ENCODE assay signal across 16 mouse cellular contexts in genomic region chr5:136540055-136540838, GRCm38 (mm10). TPM values are rescaled to one million over a fixed set of nuclear protein-coding genes. Genes with fewer than 3 reads are reported as not detected.
A peak's percentile ranks its signal among the peaks of the same experiment; 100 is the strongest.
DNase-seq lines count a peak whose midpoint lies in the region; ATAC-seq and TF ChIP-seq lines count a peak whose summit lies in the region.
"Had no signal": no experiment of that assay in that cellular context is flagged by ENCODE, and none has a peak within 500 bp of the region (broad histone marks: within the 10 kb centered on the region; RNA-seq: fewer than 3 reads in every experiment).

No protein-coding gene starts in this region.

- TF ChIP-seq CTCF in gastrocnemius, adult 2 months (IDR thresholded peaks at IDR 0.05) = no peak
- TF ChIP-seq CTCF in intestine, postnatal 0 days (IDR thresholded peaks at IDR 0.05; ENCODE audit: low read depth) = no peak
- TF ChIP-seq CTCF in cerebellum, adult 2 months (IDR thresholded peaks at IDR 0.05; ENCODE audit: borderline replicate concordance, insufficient read depth, low read depth, low read length) = no peak

- peak overlapping the region; percentile 77 for H3K27ac ChIP-seq in gastrocnemius, adult 2 months
- H3K27ac ChIP-seq in intestine, embryonic 15.5 days = 0 out of 2 replicates have a peak overlapping the region, but pooled peaks have one; percentile 23
- H3K27ac ChIP-seq in intestine, postnatal 0 days (ENCODE audit: low read depth, low read length) = no peak overlapping the region
- H3K27ac ChIP-seq in forebrain, embryonic 13.5 days = no peak overlapping the region
- no peak overlapping the region for H3K27ac ChIP-seq in cerebellum, adult 2 months (ENCODE audit: insufficient read depth, low read length)
- H3K27ac ChIP-seq: forebrain, embryonic 15.5 days; kidney, postnatal 0 days; layer of hippocampus, adult 2 months; limb, embryonic 13.5 days had no signal

- H3K4me2 ChIP-seq in intestine, embryonic 15.5 days (replicated peaks) = no peak overlapping the region
- H3K4me2 ChIP-seq in intestine, postnatal 0 days (replicated peaks; ENCODE audit: low read depth) = no peak overlapping the region
- no peak overlapping the region for H3K4me2 ChIP-seq in forebrain, embryonic 13.5 days
- H3K4me2 ChIP-seq: forebrain, embryonic 15.5 days; limb, embryonic 13.5 days had no signal

- H3K27me3 ChIP-seq in intestine, embryonic 15.5 days (replicated peaks) = no peaks in the 10 kb centered on the region
- no peaks in the 10 kb centered on the region for H3K27me3 ChIP-seq in intestine, postnatal 0 days (replicated peaks; ENCODE audit: control insufficient read depth, insufficient read depth, low read length)
- no peaks in the 10 kb centered on the region for H3K27me3 ChIP-seq in forebrain, embryonic 13.5 days
- H3K27me3 ChIP-seq in cerebellum, adult 2 months (ENCODE audit: control insufficient read depth, insufficient read depth, low read length) = no peaks in the 10 kb centered on the region
- H3K27me3 ChIP-seq: CH12.LX; forebrain, embryonic 15.5 days; limb, embryonic 13.5 days had no signal

- ATAC-seq in intestine, embryonic 15.5 days = no peak
- no peak for ATAC-seq in intestine, postnatal 0 days
- ATAC-seq in forebrain, embryonic 13.5 days = no peak
- ATAC-seq: forebrain, embryonic 15.5 days; inflammation-experienced regulatory T-cells, adult 6 months had no signal

- intact Hi-C loops in gastrocnemius, adult 2 months (cut with DNase I) = loop anchor here (2.0 kb wide), 1 partner anchor 17 kb away; no protein-coding TSS in a partner anchor
- intact Hi-C loops in gastrocnemius, postnatal 36 days (cut with DNase I) = no loop called here

- peaks cover 29% of the 10 kb centered on the region for H3K4me1 ChIP-seq in intestine, embryonic 15.5 days (replicated peaks)
- H3K4me1 ChIP-seq in intestine, postnatal 0 days (replicated peaks; ENCODE audit: control insufficient read depth, insufficient read depth, low read length) = peaks cover 8% of the 10 kb centered on the region
- H3K4me1 ChIP-seq in forebrain, embryonic 13.5 days = peaks cover 26% of the 10 kb centered on the region
- peaks cover 30% of the 10 kb centered on the region for H3K4me1 ChIP-seq in cerebellum, adult 2 months (ENCODE audit: control insufficient read depth, insufficient read depth, low read length)

- H3K9me3 ChIP-seq in intestine, embryonic 15.5 days = no peaks in the 10 kb centered on the region
- H3K9me3 ChIP-seq in intestine, postnatal 0 days (ENCODE audit: control insufficient read depth) = no peaks in the 10 kb centered on the region
- H3K9me3 ChIP-seq in forebrain, embryonic 13.5 days (replicated peaks) = no peaks in the 10 kb centered on the region
- H3K9me3 ChIP-seq: forebrain, embryonic 15.5 days; limb, embryonic 13.5 days had no signal

- no peak for TF ChIP-seq POLR2A in cerebellum, adult 2 months (IDR thresholded peaks at IDR 0.05; ENCODE audit: borderline replicate concordance, insufficient read depth, low read length)

- DNase-seq in gastrocnemius, adult 2 months = no peak
- no peak for DNase-seq in gastrocnemius, postnatal 36 days
- DNase-seq in testis, postnatal 14 days (ENCODE audit: low spot score) = peak; percentile 48
- no peak for DNase-seq in testis, postnatal 10 days (ENCODE audit: low spot score)
- DNase-seq in cerebellum, adult 2 months = no peak
- DNase-seq: retina, postnatal 1 day; thymus, postnatal 25 days had no signal

- 64% methylated on average over 5 of the region's 5 CpGs for WGBS in intestine, embryonic 15.5 days
- WGBS in intestine, postnatal 0 days = 55% methylated on average over 5 of the region's 5 CpGs
- 94% methylated on average over 5 of the region's 5 CpGs for WGBS in forebrain, embryonic 13.5 days
- 78% methylated on average over 5 of the region's 5 CpGs for WGBS in cerebellum, adult 2 months

- H3K4me3 ChIP-seq in gastrocnemius, adult 2 months = peak overlapping the region; percentile 3; the same call in 1 of the 2 replicates
- no peak overlapping the region for H3K4me3 ChIP-seq in intestine, embryonic 15.5 days (replicated peaks)
- H3K4me3 ChIP-seq in intestine, postnatal 0 days (ENCODE audit: low read depth, low read length) = no peak overlapping the region
- H3K4me3 ChIP-seq in forebrain, embryonic 13.5 days = no peak overlapping the region
- no peak overlapping the region for H3K4me3 ChIP-seq in cerebellum, adult 2 months (replicated peaks; ENCODE audit: insufficient read depth, low read depth, low read length)
- H3K4me3 ChIP-seq: forebrain, embryonic 15.5 days; layer of hippocampus, adult 2 months; limb, embryonic 13.5 days had no signal

- H3K9ac ChIP-seq in intestine, embryonic 15.5 days = no peak overlapping the region
- H3K9ac ChIP-seq in intestine, postnatal 0 days (ENCODE audit: low read depth, low read length) = no peak overlapping the region
- H3K9ac ChIP-seq in forebrain, embryonic 13.5 days = no peak overlapping the region
- H3K9ac ChIP-seq: forebrain, embryonic 15.5 days; limb, embryonic 13.5 days had no signal

- H3K36me3 ChIP-seq in intestine, embryonic 15.5 days = no peaks in the 10 kb centered on the region
- H3K36me3 ChIP-seq in intestine, postnatal 0 days (ENCODE audit: control insufficient read depth, insufficient read depth) = no peaks in the 10 kb centered on the region
- H3K36me3 ChIP-seq in forebrain, embryonic 13.5 days (ENCODE audit: poor library complexity, severe bottlenecking) = no peaks in the 10 kb centered on the region
- H3K36me3 ChIP-seq: forebrain, embryonic 15.5 days; limb, embryonic 13.5 days had no signal

RNA-seq across cellular contexts. Expression of gene Cux1, which starts 27.0 kb away (rescaled TPM):
- total RNA-seq in gastrocnemius, adult 2 months (2021) = 10 to 100 TPM; 80.9 to 88.2 TPM
- 10 to 100 TPM; 73.6 to 80.1 TPM for total RNA-seq in gastrocnemius, postnatal 36 days (2021)
- 62.5 and 68.2 TPM in 2 replicates for polyA plus RNA-seq in intestine, embryonic 15.5 days (2015; fragmentation: Nextera tagmentation; extraction: Ambion mirVana)
- 29.4 and 31.2 TPM in 2 replicates for polyA plus RNA-seq in intestine, postnatal 0 days (2015; fragmentation: Nextera tagmentation; extraction: Ambion mirVana)
- polyA plus RNA-seq in forebrain, embryonic 13.5 days (2015; fragmentation: Nextera tagmentation; extraction: Ambion mirVana) = 139 and 143 TPM in 2 replicates
- 69.2 and 74.4 TPM in 2 replicates for polyA plus RNA-seq in cerebellum, adult 2 months (2012; rRNA removed)

Comparison
In these comparisons a context has a peak if more than half of its experiments do, and no peak if none do; other contexts are left out.
1. H3K27ac ChIP-seq: peak in gastrocnemius, adult 2 months (single experiment) and intestine, embryonic 15.5 days (single experiment); none in intestine, postnatal 0 days (single experiment), forebrain, embryonic 13.5 days (single experiment) and cerebellum, adult 2 months (single experiment).